Mouse (Mus musculus) embryonic facial prominence, embryonic 14.5 days (tissue): Measurements from ENCODE around the gene Tcp10c. TPM values are rescaled to one million over a fixed set of nuclear protein-coding genes. Genes with fewer than 3 reads are reported as not detected.
"Not testable (repeated sequence)": the region's sequence is repeated elsewhere in the genome, so short reads cannot be mapped to it uniquely, and the experiment has no call there.

Experiments used
- ATAC-seq: fragments of 200-750 bp; cut with Nextera tagmentation; 2 replicates; pipeline ENCODE4 v1.8.0; 2017; ENCODE audit warnings: low read depth, moderate number of reproducible peaks, moderate TSS enrichment
- DNase-seq: peaks from one replicate; pipeline ENCODE4 v3.0.0-alpha.2; 2015; ENCODE audit warnings: low spot score
- H3K27ac ChIP-seq: fragments of 300-500 bp; sonication (generic); replicated peaks from 2 replicates; pipeline ENCODE4 v1.5.1; 2014; ENCODE audit warnings: low read depth, mild to moderate bottlenecking, low read length, moderate library complexity
- H3K27me3 ChIP-seq: fragments of 300-500 bp; sonication (generic); replicated peaks from 2 replicates; pipeline ENCODE4 v1.6.1; 2014; ENCODE audit warnings: low read length; ENCODE audit not compliant: control insufficient read depth, insufficient read depth
- H3K36me3 ChIP-seq: fragments of 300-500 bp; sonication (generic); 2 replicates; pipeline ENCODE4 v1.6.1; 2014; ENCODE audit warnings: low read length, mixed read lengths; ENCODE audit not compliant: control insufficient read depth, insufficient read depth
- H3K4me1 ChIP-seq: fragments of 300-500 bp; sonication (generic); 2 replicates; pipeline ENCODE4 v1.6.1; 2014; ENCODE audit warnings: antibody characterized with exemption, low read length; ENCODE audit not compliant: control insufficient read depth, insufficient read depth
- H3K4me2 ChIP-seq: fragments of 300-500 bp; sonication (generic); 2 replicates; pipeline ENCODE4 v1.6.1; 2014; ENCODE audit warnings: low read depth, mild to moderate bottlenecking, low read length, moderate library complexity, mixed read lengths
- H3K4me3 ChIP-seq: fragments of 300-500 bp; sonication (generic); 2 replicates; pipeline ENCODE4 v1.5.1; 2014; ENCODE audit warnings: low read depth, mild to moderate bottlenecking, low read length
- H3K9ac ChIP-seq: fragments of 300-500 bp; sonication (generic); 2 replicates; pipeline ENCODE4 v1.6.1; 2014; ENCODE audit warnings: low read depth, mild to moderate bottlenecking, low read length, moderate library complexity, mixed read lengths
- H3K9me3 ChIP-seq: fragments of 300-500 bp; sonication (generic); 2 replicates; pipeline ENCODE4 v1.6.1; 2016; ENCODE audit warnings: low read length; ENCODE audit not compliant: control insufficient read depth
- WGBS: fragments of 180-500 bp; shearing (Covaris S2); extraction: QIAGEN DNeasy Blood & Tissue Kit; methylation state at CpG from one replicate; pipeline ENCODE4 v1.1.7; 2014; 5-methylcytosine and 5-hydroxymethylcytosine counted together
- polyA plus RNA-seq: library from polyadenylated mRNA; unstranded; fragments of >200 nt; fragmentation: Nextera tagmentation; extraction: Ambion mirVana; gene quantifications from 2 replicates; pipeline ENCODE4 v1.2.1, GENCODE M21; 2014

The Tcp10c gene
- polyA plus RNA-seq, 1 experiment from 2014 or later, result not detected

DNA sequence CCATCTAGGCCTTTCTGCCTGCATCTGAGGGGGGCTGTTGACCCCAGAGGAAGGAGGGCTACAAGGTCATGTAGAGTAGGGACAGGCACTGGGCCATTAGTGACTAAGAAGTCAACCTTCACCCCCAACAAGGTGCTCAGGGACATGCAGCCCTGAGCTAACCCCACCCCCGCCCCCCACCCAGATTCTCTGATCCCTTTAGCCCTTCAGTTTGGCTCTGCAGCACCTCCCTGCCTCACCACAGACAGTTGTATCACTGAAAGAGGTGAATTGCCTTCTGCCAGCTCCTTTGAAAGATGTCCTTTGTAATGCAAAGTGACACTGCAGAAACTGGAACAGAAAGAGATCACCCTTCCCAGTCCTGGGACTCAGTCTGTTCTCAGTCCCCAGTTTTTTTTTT is 16.4 kb upstream of the Tcp10c start:
- H3K27ac ChIP-seq, H3K4me1 ChIP-seq, DNase-seq, H3K4me2 ChIP-seq, H3K9ac ChIP-seq, H3K4me3 ChIP-seq, H3K36me3 ChIP-seq, ATAC-seq, H3K9me3 ChIP-seq, H3K27me3 ChIP-seq: not testable (repeated sequence)
- WGBS, result 68% methylated on average over 1 of the region's 1 CpGs

DNA sequence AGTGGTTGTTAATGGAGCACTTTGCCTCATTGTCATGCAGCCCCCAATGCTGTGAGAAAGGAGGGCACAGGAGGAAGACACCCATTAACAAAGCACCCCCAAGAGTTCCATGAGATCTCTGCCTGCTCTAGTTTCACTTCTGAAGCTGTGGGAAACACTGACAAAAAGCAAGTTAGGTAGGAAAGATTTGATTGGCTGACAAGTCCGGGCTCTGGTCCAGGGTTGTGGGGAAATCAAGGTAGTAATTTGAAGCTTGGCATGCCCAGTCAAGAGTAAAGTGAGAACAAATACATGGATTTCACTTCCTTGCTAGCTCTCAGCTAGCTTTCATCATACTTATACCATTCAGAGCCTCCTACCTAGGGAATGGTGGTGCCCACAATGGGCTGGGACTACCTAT is 14.3 kb upstream of the Tcp10c start:
- not testable (repeated sequence) for H3K9me3 ChIP-seq, DNase-seq, H3K36me3 ChIP-seq, H3K27ac ChIP-seq, ATAC-seq, H3K4me2 ChIP-seq, H3K4me3 ChIP-seq, H3K9ac ChIP-seq, H3K27me3 ChIP-seq, H3K4me1 ChIP-seq
- WGBS, result 77% methylated on average over 1 of the region's 1 CpGs

DNA sequence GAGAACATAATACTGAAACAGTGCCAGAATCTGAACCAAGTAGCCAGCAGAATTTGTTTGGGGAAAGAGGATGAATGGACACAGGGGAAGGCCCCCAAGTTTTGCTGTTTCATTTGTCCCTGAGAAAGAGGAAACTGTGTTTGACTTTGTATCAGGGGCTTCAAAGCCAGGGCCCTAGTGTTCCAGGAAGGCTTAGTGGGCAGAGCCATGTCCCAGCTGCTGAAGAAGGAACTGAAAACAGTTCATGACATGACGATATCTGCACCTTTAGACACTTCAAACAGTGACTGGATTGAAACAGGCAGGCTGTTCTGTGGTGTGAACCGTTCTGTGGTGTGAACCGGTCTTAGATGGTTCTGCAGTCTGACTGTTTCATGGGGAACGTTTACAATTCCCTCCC is 8.4 kb upstream of the Tcp10c start:
- H3K9ac ChIP-seq, ATAC-seq, H3K9me3 ChIP-seq, H3K4me2 ChIP-seq, DNase-seq, H3K4me1 ChIP-seq, H3K4me3 ChIP-seq, H3K27ac ChIP-seq, H3K27me3 ChIP-seq, H3K36me3 ChIP-seq: not testable (repeated sequence)
- no CpG with 5 or more reads among the region's 4 CpGs for WGBS

DNA sequence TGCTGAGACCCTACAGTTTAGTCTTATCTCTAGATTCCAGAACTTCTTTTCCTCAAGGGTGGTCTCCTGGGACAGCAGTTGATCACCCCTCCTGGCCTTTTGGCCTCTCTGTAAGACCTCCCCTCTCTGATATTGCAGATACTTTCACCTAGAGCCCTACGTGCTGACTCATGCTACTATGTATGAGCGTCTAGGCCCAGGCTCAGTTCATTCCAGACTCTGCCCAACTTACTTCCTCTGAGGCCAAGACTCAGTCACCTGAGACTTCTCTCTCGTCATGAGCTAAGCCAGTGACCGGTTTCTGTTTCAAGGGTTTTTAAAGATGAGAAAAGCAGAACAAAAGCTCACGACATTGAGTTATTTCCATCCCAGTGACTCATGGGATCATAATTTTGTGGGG is 4.8 kb upstream of the Tcp10c start:
- not testable (repeated sequence) for H3K9ac ChIP-seq, H3K9me3 ChIP-seq, H3K4me3 ChIP-seq, H3K4me2 ChIP-seq, DNase-seq, ATAC-seq, H3K36me3 ChIP-seq, H3K27me3 ChIP-seq, H3K4me1 ChIP-seq, H3K27ac ChIP-seq
- 80% methylated on average over 4 of the region's 5 CpGs for WGBS

DNA sequence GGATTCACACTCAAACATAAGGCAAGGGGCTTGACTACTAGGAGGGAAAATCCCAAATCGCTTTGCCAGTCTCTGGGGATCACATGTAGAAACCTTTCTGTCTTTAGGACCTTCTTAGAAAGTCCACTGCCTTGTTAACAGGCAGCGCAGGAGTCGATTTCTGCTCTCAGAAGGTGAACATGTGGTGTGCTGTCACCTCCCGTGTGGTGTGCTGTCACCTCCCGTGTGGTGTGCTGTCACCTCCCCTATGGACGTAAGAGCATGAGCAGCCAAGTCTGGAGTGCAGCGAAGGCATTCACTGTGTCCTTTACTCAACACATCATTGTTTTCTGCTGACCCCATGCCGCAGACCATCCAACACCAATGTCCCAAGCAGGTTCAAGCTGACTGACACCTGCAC is 1.1 kb upstream of the Tcp10c start:
- not testable (repeated sequence) for H3K4me1 ChIP-seq, H3K36me3 ChIP-seq, H3K9me3 ChIP-seq, DNase-seq, H3K4me3 ChIP-seq, H3K27ac ChIP-seq, H3K27me3 ChIP-seq, H3K4me2 ChIP-seq, ATAC-seq, H3K9ac ChIP-seq
- WGBS, result 81% methylated on average over 8 of the region's 8 CpGs

DNA sequence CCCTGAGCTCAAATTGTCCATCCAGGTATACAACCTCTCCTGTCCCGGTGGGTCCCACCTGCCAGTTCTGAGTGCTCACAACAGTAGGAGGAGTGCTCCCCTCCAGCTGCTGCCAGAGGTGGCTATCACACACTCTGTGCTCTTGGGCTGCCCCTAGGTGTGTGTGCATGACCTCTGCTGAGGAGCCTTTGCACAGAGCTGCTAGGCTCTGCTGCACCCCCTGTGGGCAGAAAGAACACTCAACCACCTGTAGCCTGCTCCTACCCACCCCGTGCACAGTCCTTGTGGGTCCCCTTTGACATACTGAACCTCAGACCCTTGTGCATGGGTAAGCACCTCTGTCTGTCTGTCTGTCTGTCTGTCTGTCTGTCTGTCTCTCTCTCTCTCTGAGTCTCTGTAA is 8.1 kb downstream of the Tcp10c start:
- not testable (repeated sequence) for H3K9me3 ChIP-seq, H3K27me3 ChIP-seq, H3K27ac ChIP-seq, H3K36me3 ChIP-seq, DNase-seq, H3K4me3 ChIP-seq, ATAC-seq, H3K4me1 ChIP-seq, H3K9ac ChIP-seq, H3K4me2 ChIP-seq
- 86% methylated on average over 2 of the region's 2 CpGs for WGBS

DNA sequence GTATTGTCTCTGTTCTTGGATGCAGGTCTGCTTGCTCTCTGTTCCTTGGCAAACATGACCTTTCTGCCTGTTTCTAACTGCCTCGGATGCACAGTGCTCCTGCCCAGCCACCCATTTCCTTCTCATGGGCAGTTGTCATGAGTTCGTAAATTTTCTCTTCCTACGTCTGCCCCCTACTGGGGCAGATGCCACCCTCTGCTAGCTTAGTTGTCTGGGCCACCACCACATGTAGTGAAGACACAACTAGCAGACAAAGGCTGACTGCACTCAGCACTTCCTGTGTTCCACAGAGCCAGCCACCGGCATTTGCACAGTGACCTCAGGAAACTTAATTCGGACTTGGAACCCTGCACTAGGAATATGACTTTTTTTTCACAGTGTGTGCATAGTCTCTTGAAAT is 9.4 kb downstream of the Tcp10c start:
- not testable (repeated sequence) for H3K4me3 ChIP-seq, H3K9ac ChIP-seq, H3K36me3 ChIP-seq, ATAC-seq, H3K4me2 ChIP-seq, H3K9me3 ChIP-seq, H3K27ac ChIP-seq, DNase-seq, H3K4me1 ChIP-seq, H3K27me3 ChIP-seq
- 86% methylated on average over 3 of the region's 5 CpGs for WGBS

DNA sequence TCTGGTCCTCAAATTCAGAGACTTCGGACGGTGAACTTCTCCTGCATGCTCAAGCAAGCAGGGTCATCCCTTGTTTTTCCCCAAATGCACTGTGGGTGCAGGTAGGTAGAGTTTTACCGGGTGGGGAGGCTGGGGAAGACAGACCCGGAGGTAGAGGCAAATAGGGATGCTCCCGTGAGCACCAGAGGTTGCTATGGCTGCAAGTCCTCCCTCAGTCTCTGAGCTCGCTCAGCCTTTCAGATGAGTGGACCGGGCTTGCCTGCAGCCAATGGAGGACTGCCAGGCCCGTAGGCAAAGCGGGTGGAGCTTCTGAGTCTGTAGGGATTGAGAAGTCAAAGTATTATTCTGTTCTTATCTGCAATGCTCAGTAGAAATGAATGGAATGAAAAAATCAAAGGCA is 9.8 kb downstream of the Tcp10c start:
- not testable (repeated sequence) for H3K4me1 ChIP-seq, DNase-seq, H3K9ac ChIP-seq, H3K9me3 ChIP-seq, H3K36me3 ChIP-seq, ATAC-seq, H3K4me3 ChIP-seq, H3K4me2 ChIP-seq, H3K27ac ChIP-seq, H3K27me3 ChIP-seq
- 87% methylated on average over 9 of the region's 9 CpGs for WGBS

DNA sequence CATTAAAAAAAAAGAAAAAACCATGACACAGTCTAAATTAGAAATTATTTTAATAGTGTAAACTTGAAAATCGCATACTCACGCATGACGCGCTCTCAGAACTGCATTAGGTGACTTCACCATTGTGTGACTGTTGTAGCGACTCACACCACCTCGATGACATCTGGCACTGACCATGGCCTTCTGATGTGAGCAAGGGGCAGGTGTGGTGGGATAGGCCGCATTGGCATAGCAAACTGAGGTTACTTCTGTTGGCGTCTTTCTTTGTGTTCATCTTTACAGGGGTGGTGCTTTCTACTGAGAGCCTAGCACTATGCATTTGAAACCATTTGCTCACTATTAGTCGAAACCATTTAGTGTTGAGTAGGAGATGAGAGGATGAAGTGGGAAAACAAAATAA is 12.8 kb downstream of the Tcp10c start:
- not testable (repeated sequence) for ATAC-seq, H3K9ac ChIP-seq, H3K4me1 ChIP-seq, H3K4me3 ChIP-seq, H3K27ac ChIP-seq, H3K36me3 ChIP-seq, H3K27me3 ChIP-seq, H3K4me2 ChIP-seq, DNase-seq, H3K9me3 ChIP-seq
- 92% methylated on average over 9 of the region's 9 CpGs for WGBS
